Mouse (Mus musculus) forebrain, embryonic 16.5 days (tissue): ENCODE data around the gene Jazf1. TPM values are rescaled to one million over a fixed set of nuclear protein-coding genes. Genes with fewer than 3 reads are reported as not detected.

Source experiments
- ATAC-seq: fragments of 200-750 bp; cut with Nextera tagmentation; 2 replicates; pipeline ENCODE4 v1.8.0; 2017; ENCODE audit warnings: mild to moderate bottlenecking, moderate library complexity
- H3K27ac ChIP-seq: fragments of 300-500 bp; sonication (generic); 2 replicates; pipeline ENCODE4 v1.5.1; 2014; ENCODE audit warnings: low read length, control low read depth
- H3K27me3 ChIP-seq: fragments of 300-500 bp; sonication (generic); replicated peaks from 2 replicates; pipeline ENCODE4 v1.6.1; 2014; ENCODE audit warnings: low read length; ENCODE audit not compliant: control insufficient read depth, insufficient read depth
- H3K36me3 ChIP-seq: fragments of 300-500 bp; sonication (generic); 2 replicates; pipeline ENCODE4 v1.6.1; 2014; ENCODE audit not compliant: control insufficient read depth, insufficient read depth
- H3K4me1 ChIP-seq: fragments of 300-500 bp; sonication (generic); replicated peaks from 2 replicates; pipeline ENCODE4 v1.6.1; 2014; ENCODE audit warnings: low read length; ENCODE audit not compliant: control insufficient read depth, insufficient read depth
- H3K4me2 ChIP-seq: fragments of 300-500 bp; sonication (generic); 2 replicates; pipeline ENCODE4 v1.6.1; 2014; ENCODE audit warnings: mild to moderate bottlenecking, low read length, control low read depth
- H3K4me3 ChIP-seq: fragments of 300-500 bp; sonication (generic); replicated peaks from 2 replicates; pipeline ENCODE4 v1.5.1; 2014; ENCODE audit warnings: mild to moderate bottlenecking, low read length, control low read depth
- H3K9ac ChIP-seq: fragments of 300-500 bp; sonication (generic); replicated peaks from 2 replicates; pipeline ENCODE4 v1.6.1; 2014; ENCODE audit warnings: low read depth, low read length, control low read depth
- H3K9me3 ChIP-seq: fragments of 300-500 bp; sonication (generic); 2 replicates; pipeline ENCODE4 v1.6.1; 2016; ENCODE audit warnings: low read length; ENCODE audit not compliant: control insufficient read depth
- WGBS: fragments of 180-500 bp; shearing (Covaris S2); extraction: QIAGEN DNeasy Blood & Tissue Kit; methylation state at CpG from one replicate; pipeline ENCODE4 v1.1.7; 2014; 5-methylcytosine and 5-hydroxymethylcytosine counted together
- polyA plus RNA-seq: library from polyadenylated mRNA; unstranded; fragments of >200 nt; fragmentation: Nextera tagmentation; extraction: Ambion mirVana; gene quantifications from 2 replicates; pipeline ENCODE4 v1.2.1, GENCODE M21; 2015

The Jazf1 gene
- polyA plus RNA-seq, 1 experiment from 2014 or later, result 37.0 TPM

GRCm38 (mm10) chr6:52860713-52861112 lies 207.7 kb downstream of the Jazf1 start:
- H3K27me3 ChIP-seq, result peaks cover 46% of the 10 kb centered on the region
- WGBS, result 66% methylated on average over 6 of the region's 6 CpGs
- no peak overlapping the region for H3K27ac ChIP-seq

GRCm38 (mm10) chr6:52858911-52859431 lies 209.5 kb downstream of the Jazf1 start:
- H3K9ac ChIP-seq, result no peak overlapping the region
- H3K36me3 ChIP-seq, result no peaks in the 10 kb centered on the region
- no peak overlapping the region for H3K27ac ChIP-seq
- H3K4me3 ChIP-seq, result no peak overlapping the region
- no peak overlapping the region for H3K4me2 ChIP-seq
- no peaks in the 10 kb centered on the region for H3K9me3 ChIP-seq
- WGBS, result 15% methylated on average over 3 of the region's 3 CpGs
- peaks cover 25% of the 10 kb centered on the region for H3K4me1 ChIP-seq
- H3K27me3 ChIP-seq, result peaks cover 38% of the 10 kb centered on the region
- peak; percentile 51; the same call in 1 of the 2 replicates for ATAC-seq

More at GRCm38 (mm10) chr6:52860713-52861112, 207.7 kb downstream of the Jazf1 start:
- Histone ChIP-seq H3K4me2 (no peak overlapping the region), H3K9me3 (no peaks in the 10 kb centered on the region), H3K36me3 (no peaks in the 10 kb centered on the region), H3K9ac (no peak overlapping the region), H3K4me3 (no peak overlapping the region), H3K4me1 (peaks cover 25% of the 10 kb centered on the region)
- no peak for ATAC-seq

- Histone ChIP-seq H3K27me3 (peaks cover 19% of the 10 kb centered on the region), H3K9me3 (no peaks in the 10 kb centered on the region), H3K4me3 (no peak overlapping the region), H3K9ac (no peak overlapping the region), H3K4me2 (no peak overlapping the region), H3K36me3 (no peaks in the 10 kb centered on the region), H3K27ac (peak overlapping the region; percentile 31; the same call in 1 of the 2 replicates), H3K4me1 (peaks cover 23% of the 10 kb centered on the region)
- 11% methylated on average over 8 of the region's 8 CpGs for WGBS
- ATAC-seq, result peak; percentile 64
Observed at GRCm38 (mm10) chr6:52852404-52853107, 215.9 kb downstream of the Jazf1 start.

GRCm38 (mm10) chr6:52851975-52852374 lies 216.5 kb downstream of the Jazf1 start:
- H3K27me3 ChIP-seq, result peaks cover 19% of the 10 kb centered on the region
- ATAC-seq, result peak; percentile 24; the same call in 1 of the 2 replicates
- WGBS, result 19% methylated on average over 3 of the region's 3 CpGs

GRCm38 (mm10) chr6:52851019-52851418 lies 217.4 kb downstream of the Jazf1 start:
- no peaks in the 10 kb centered on the region for H3K36me3 ChIP-seq
- no peaks in the 10 kb centered on the region for H3K9me3 ChIP-seq
- 13% methylated on average over 5 of the region's 5 CpGs for WGBS
- H3K4me2 ChIP-seq, result no peak overlapping the region
- H3K27ac ChIP-seq, result peak overlapping the region; percentile 9; the same call in 1 of the 2 replicates
- H3K4me1 ChIP-seq, result peaks cover 19% of the 10 kb centered on the region
- ATAC-seq, result peak; percentile 51; the same call in 1 of the 2 replicates
- H3K4me3 ChIP-seq, result no peak overlapping the region
- no peak overlapping the region for H3K9ac ChIP-seq
- H3K27me3 ChIP-seq, result peaks cover 12% of the 10 kb centered on the region

More at GRCm38 (mm10) chr6:52851975-52852374, 216.5 kb downstream of the Jazf1 start:
- H3K4me3 ChIP-seq, result no peak overlapping the region
- H3K9ac ChIP-seq, result no peak overlapping the region
- H3K4me1 ChIP-seq, result peaks cover 19% of the 10 kb centered on the region
- H3K27ac ChIP-seq, result peak overlapping the region; percentile 31; the same call in 1 of the 2 replicates
- H3K36me3 ChIP-seq, result no peaks in the 10 kb centered on the region
- no peak overlapping the region for H3K4me2 ChIP-seq
- H3K9me3 ChIP-seq, result no peaks in the 10 kb centered on the region

GRCm38 (mm10) chr6:52848199-52848598 lies 220.2 kb downstream of the Jazf1 start:
- 70% methylated on average over 6 of the region's 6 CpGs for WGBS
- Histone ChIP-seq H3K4me3 (no peak overlapping the region), H3K27me3 (peaks cover 8% of the 10 kb centered on the region)

GRCm38 (mm10) chr6:52846314-52846713 lies 222.1 kb downstream of the Jazf1 start:
- Histone ChIP-seq H3K27ac (no peak overlapping the region), H3K4me3 (no peak overlapping the region), H3K9me3 (no peaks in the 10 kb centered on the region), H3K36me3 (no peaks in the 10 kb centered on the region), H3K27me3 (peaks cover 6% of the 10 kb centered on the region), H3K9ac (no peak overlapping the region), H3K4me1 (peaks cover 7% of the 10 kb centered on the region), H3K4me2 (no peak overlapping the region)
- ATAC-seq, result no peak
- WGBS, result 93% methylated on average over 2 of the region's 2 CpGs

More at GRCm38 (mm10) chr6:52848199-52848598, 220.2 kb downstream of the Jazf1 start:
- Histone ChIP-seq H3K9me3 (no peaks in the 10 kb centered on the region), H3K4me1 (peaks cover 19% of the 10 kb centered on the region), H3K27ac (no peak overlapping the region), H3K36me3 (no peaks in the 10 kb centered on the region), H3K9ac (no peak overlapping the region), H3K4me2 (no peak overlapping the region)
- no peak for ATAC-seq

GRCm38 (mm10) chr6:52844741-52845140 lies 223.7 kb downstream of the Jazf1 start:
- Histone ChIP-seq H3K4me1 (peaks cover 3% of the 10 kb centered on the region; the same call in 1 of the 2 replicates), H3K4me2 (no peak overlapping the region), H3K9ac (no peak overlapping the region), H3K36me3 (no peaks in the 10 kb centered on the region), H3K4me3 (no peak overlapping the region), H3K9me3 (no peaks in the 10 kb centered on the region), H3K27ac (no peak overlapping the region), H3K27me3 (peaks cover 9% of the 10 kb centered on the region)
- ATAC-seq, result no peak
- 94% methylated on average over 3 of the region's 3 CpGs for WGBS

- Histone ChIP-seq H3K9ac (no peak overlapping the region), H3K36me3 (no peaks in the 10 kb centered on the region), H3K4me2 (no peak overlapping the region), H3K27ac (no peak overlapping the region), H3K4me3 (no peak overlapping the region), H3K4me1 (peaks cover 8% of the 10 kb centered on the region), H3K9me3 (no peaks in the 10 kb centered on the region), H3K27me3 (peaks cover 8% of the 10 kb centered on the region)
- no peak for ATAC-seq
- 56% methylated on average over 4 of the region's 4 CpGs for WGBS
Observed at GRCm38 (mm10) chr6:52843027-52843426, 225.4 kb downstream of the Jazf1 start.
